Mouse (Mus musculus): ENCODE results near the gene Gata1. TPM values are rescaled to one million over a fixed set of nuclear protein-coding genes. Genes with fewer than 3 reads are reported as not detected.

The Gata1 gene
- 0.48 TPM for polyA plus RNA-seq (2014; fragmentation: Illumina TruSeq; extraction: RNeasy Lipid Tissue Mini Kit (QIAGEN cat#74804); ENCODE audit: insufficient read depth, low read depth, low replicate concordance)

GRCm38 (mm10) chrX:7977892-7978291, at the start of gene Gata1:
Gata1 (minus strand) TSS chrX:7978071.

GRCm38 (mm10) chrX:8018286-8018685, 40.4 kb upstream of the Gata1 start, which contains the start of gene Glod5:
Glod5 (minus strand) TSS chrX:8018492.

GRCm38 (mm10) chrX:7947108-7947899, 30.6 kb downstream of the Gata1 start, which contains the start of gene Hdac6:
Hdac6 (minus strand) TSS chrX:7947889.

GRCm38 (mm10) chrX:7928270-7928790, 49.5 kb downstream of the Gata1 start, which contains the start of gene Eras:
Eras (minus strand) TSS chrX:7928607.

GRCm38 (mm10) chrX:7919601-7920383, 58.1 kb downstream of the Gata1 start, which contains the start of gene Pcsk1n:
Pcsk1n (plus strand) TSS chrX:7919822.

Other genes starting within 250 kb of the Gata1 start
- gene Praf2, start 249.6 kb downstream of the Gata1 start, polyA plus RNA-seq (2014; fragmentation: Illumina TruSeq; extraction: RNeasy Lipid Tissue Mini Kit (QIAGEN cat#74804); ENCODE audit: insufficient read depth, low read depth, low replicate concordance) = 16.3 TPM
- 6.8 TPM for gene Ccdc120, start 227.2 kb downstream of the Gata1 start, polyA plus RNA-seq (2014; fragmentation: Illumina TruSeq; extraction: RNeasy Lipid Tissue Mini Kit (QIAGEN cat#74804); ENCODE audit: insufficient read depth, low read depth, low replicate concordance)
- 19.0 TPM for gene Tfe3, start 215.5 kb downstream of the Gata1 start, polyA plus RNA-seq (2014; fragmentation: Illumina TruSeq; extraction: RNeasy Lipid Tissue Mini Kit (QIAGEN cat#74804); ENCODE audit: insufficient read depth, low read depth, low replicate concordance)
- gene Gripap1, start 188.3 kb downstream of the Gata1 start, polyA plus RNA-seq (2014; fragmentation: Illumina TruSeq; extraction: RNeasy Lipid Tissue Mini Kit (QIAGEN cat#74804); ENCODE audit: insufficient read depth, low read depth, low replicate concordance) = 20.6 TPM
- gene Kcnd1, start 155.8 kb downstream of the Gata1 start, polyA plus RNA-seq (2014; fragmentation: Illumina TruSeq; extraction: RNeasy Lipid Tissue Mini Kit (QIAGEN cat#74804); ENCODE audit: insufficient read depth, low read depth, low replicate concordance) = 0.20 TPM
- gene Otud5, start 136.7 kb downstream of the Gata1 start, polyA plus RNA-seq (2014; fragmentation: Illumina TruSeq; extraction: RNeasy Lipid Tissue Mini Kit (QIAGEN cat#74804); ENCODE audit: insufficient read depth, low read depth, low replicate concordance) = 30.7 TPM
- gene Pim2, start 99.8 kb downstream of the Gata1 start, polyA plus RNA-seq (2014; fragmentation: Illumina TruSeq; extraction: RNeasy Lipid Tissue Mini Kit (QIAGEN cat#74804); ENCODE audit: insufficient read depth, low read depth, low replicate concordance) = 6.7 TPM
- gene Slc35a2, start 94.0 kb downstream of the Gata1 start, polyA plus RNA-seq (2014; fragmentation: Illumina TruSeq; extraction: RNeasy Lipid Tissue Mini Kit (QIAGEN cat#74804); ENCODE audit: insufficient read depth, low read depth, low replicate concordance) = 24.4 TPM
- gene Pqbp1, start 78.8 kb downstream of the Gata1 start, polyA plus RNA-seq (2014; fragmentation: Illumina TruSeq; extraction: RNeasy Lipid Tissue Mini Kit (QIAGEN cat#74804); ENCODE audit: insufficient read depth, low read depth, low replicate concordance) = 63.7 TPM
- gene Timm17b, start 78.7 kb downstream of the Gata1 start, polyA plus RNA-seq (2014; fragmentation: Illumina TruSeq; extraction: RNeasy Lipid Tissue Mini Kit (QIAGEN cat#74804); ENCODE audit: insufficient read depth, low read depth, low replicate concordance) = 46.0 TPM
- not detected for gene Gm10491, start 70.2 kb downstream of the Gata1 start, polyA plus RNA-seq (2014; fragmentation: Illumina TruSeq; extraction: RNeasy Lipid Tissue Mini Kit (QIAGEN cat#74804); ENCODE audit: insufficient read depth, low read depth, low replicate concordance)
- gene Gm10490, start 68.5 kb downstream of the Gata1 start, polyA plus RNA-seq (2014; fragmentation: Illumina TruSeq; extraction: RNeasy Lipid Tissue Mini Kit (QIAGEN cat#74804); ENCODE audit: insufficient read depth, low read depth, low replicate concordance) = not detected
- 0.17 TPM for gene Pcsk1n, start 58.2 kb downstream of the Gata1 start, polyA plus RNA-seq (2014; fragmentation: Illumina TruSeq; extraction: RNeasy Lipid Tissue Mini Kit (QIAGEN cat#74804); ENCODE audit: insufficient read depth, low read depth, low replicate concordance)
- not detected for gene Eras, start 49.5 kb downstream of the Gata1 start, polyA plus RNA-seq (2014; fragmentation: Illumina TruSeq; extraction: RNeasy Lipid Tissue Mini Kit (QIAGEN cat#74804); ENCODE audit: insufficient read depth, low read depth, low replicate concordance)
- gene Hdac6, start 30.2 kb downstream of the Gata1 start, polyA plus RNA-seq (2014; fragmentation: Illumina TruSeq; extraction: RNeasy Lipid Tissue Mini Kit (QIAGEN cat#74804); ENCODE audit: insufficient read depth, low read depth, low replicate concordance) = 3.4 TPM
- not detected for gene Glod5, start 40.4 kb upstream of the Gata1 start, polyA plus RNA-seq (2014; fragmentation: Illumina TruSeq; extraction: RNeasy Lipid Tissue Mini Kit (QIAGEN cat#74804); ENCODE audit: insufficient read depth, low read depth, low replicate concordance)
- 7.2 TPM for gene Suv39h1, start 96.7 kb upstream of the Gata1 start, polyA plus RNA-seq (2014; fragmentation: Illumina TruSeq; extraction: RNeasy Lipid Tissue Mini Kit (QIAGEN cat#74804); ENCODE audit: insufficient read depth, low read depth, low replicate concordance)
- gene Was, start 112.4 kb upstream of the Gata1 start, polyA plus RNA-seq (2014; fragmentation: Illumina TruSeq; extraction: RNeasy Lipid Tissue Mini Kit (QIAGEN cat#74804); ENCODE audit: insufficient read depth, low read depth, low replicate concordance) = 8.4 TPM
- 16.6 TPM for gene Wdr13, start 154.8 kb upstream of the Gata1 start, polyA plus RNA-seq (2014; fragmentation: Illumina TruSeq; extraction: RNeasy Lipid Tissue Mini Kit (QIAGEN cat#74804); ENCODE audit: insufficient read depth, low read depth, low replicate concordance)
- 236 TPM for gene Rbm3, start 167.8 kb upstream of the Gata1 start, polyA plus RNA-seq (2014; fragmentation: Illumina TruSeq; extraction: RNeasy Lipid Tissue Mini Kit (QIAGEN cat#74804); ENCODE audit: insufficient read depth, low read depth, low replicate concordance)
- gene Tbc1d25, start 198.1 kb upstream of the Gata1 start, polyA plus RNA-seq (2014; fragmentation: Illumina TruSeq; extraction: RNeasy Lipid Tissue Mini Kit (QIAGEN cat#74804); ENCODE audit: insufficient read depth, low read depth, low replicate concordance) = 3.7 TPM
- 41.6 TPM for gene Ebp, start 215.4 kb upstream of the Gata1 start, polyA plus RNA-seq (2014; fragmentation: Illumina TruSeq; extraction: RNeasy Lipid Tissue Mini Kit (QIAGEN cat#74804); ENCODE audit: insufficient read depth, low read depth, low replicate concordance)
- gene Porcn, start 228.5 kb upstream of the Gata1 start, polyA plus RNA-seq (2014; fragmentation: Illumina TruSeq; extraction: RNeasy Lipid Tissue Mini Kit (QIAGEN cat#74804); ENCODE audit: insufficient read depth, low read depth, low replicate concordance) = 14.2 TPM